Mouse (Mus musculus) embryonic facial prominence, embryonic 15.5 days (tissue): Measurements from ENCODE around the gene Fry. TPM values are rescaled to one million over a fixed set of nuclear protein-coding genes. Genes with fewer than 3 reads are reported as not detected.

ENCODE experiments used
- ATAC-seq: fragments of 200-750 bp; cut with Nextera tagmentation; 2 replicates; pipeline ENCODE4 v1.8.0; 2017; ENCODE audit warnings: low read depth, moderate TSS enrichment; ENCODE audit not compliant: insufficient number of reproducible peaks, low FRiP score, low TSS enrichment
- H3K27ac ChIP-seq: fragments of 300-500 bp; sonication (generic); replicated peaks from 2 replicates; pipeline ENCODE4 v1.5.1; 2015; ENCODE audit warnings: mild to moderate bottlenecking, inconsistent platforms
- H3K27me3 ChIP-seq: fragments of 300-500 bp; sonication (generic); 2 replicates; pipeline ENCODE4 v1.6.1; 2015; ENCODE audit warnings: inconsistent platforms
- H3K36me3 ChIP-seq: fragments of 300-500 bp; sonication (generic); 2 replicates; pipeline ENCODE4 v1.6.1; 2015; ENCODE audit warnings: mild to moderate bottlenecking, inconsistent platforms
- H3K4me1 ChIP-seq: fragments of 300-500 bp; sonication (generic); 2 replicates; pipeline ENCODE4 v1.6.1; 2015; ENCODE audit warnings: inconsistent platforms
- H3K4me2 ChIP-seq: fragments of 300-500 bp; sonication (generic); replicated peaks from 2 replicates; pipeline ENCODE4 v1.6.1; 2015; ENCODE audit warnings: mild to moderate bottlenecking, inconsistent platforms
- H3K4me3 ChIP-seq: fragments of 300-500 bp; sonication (generic); replicated peaks from 2 replicates; pipeline ENCODE4 v1.5.1; 2015; ENCODE audit warnings: mild to moderate bottlenecking, inconsistent platforms
- H3K9ac ChIP-seq: fragments of 300-500 bp; sonication (generic); 2 replicates; pipeline ENCODE4 v1.6.1; 2015; ENCODE audit warnings: inconsistent platforms
- H3K9me3 ChIP-seq: fragments of 300-500 bp; sonication (generic); replicated peaks from 2 replicates; pipeline ENCODE4 v1.6.1; 2016; ENCODE audit warnings: inconsistent platforms
- WGBS: fragments of 180-500 bp; shearing (Covaris S2); methylation state at CpG from one replicate; pipeline ENCODE4 v1.1.7; 2015; 5-methylcytosine and 5-hydroxymethylcytosine counted together
- polyA plus RNA-seq: library from polyadenylated mRNA; unstranded; fragments of >200 nt; fragmentation: Nextera tagmentation; extraction: Ambion mirVana; gene quantifications from 2 replicates; pipeline ENCODE4 v1.2.1, GENCODE M21; 2015

The Fry gene
- polyA plus RNA-seq, 1 experiment from 2014 or later, result 11.4 TPM

GRCm38 (mm10) chr5:150541302-150541701 is 422.9 kb downstream of the Fry start:
- Histone ChIP-seq H3K4me2 (no peak overlapping the region), H3K4me1 (no peaks in the 10 kb centered on the region), H3K27me3 (no peaks in the 10 kb centered on the region), H3K27ac (no peak overlapping the region), H3K9me3 (no peaks in the 10 kb centered on the region), H3K36me3 (peaks cover 36% of the 10 kb centered on the region), H3K9ac (no peak overlapping the region), H3K4me3 (no peak overlapping the region)
- ATAC-seq, result no peak
- 95% methylated on average over 1 of the region's 1 CpGs for WGBS

GRCm38 (mm10) chr5:150543184-150543583 is 424.7 kb downstream of the Fry start:
- no peaks in the 10 kb centered on the region for H3K4me1 ChIP-seq
- H3K9ac ChIP-seq, result no peak overlapping the region
- H3K4me2 ChIP-seq, result no peak overlapping the region
- no peak overlapping the region for H3K27ac ChIP-seq
- no peak for ATAC-seq
- WGBS, result 78% methylated on average over 2 of the region's 2 CpGs
- H3K27me3 ChIP-seq, result no peaks in the 10 kb centered on the region
- no peaks in the 10 kb centered on the region for H3K9me3 ChIP-seq
- no peak overlapping the region for H3K4me3 ChIP-seq
- H3K36me3 ChIP-seq, result peaks cover 20% of the 10 kb centered on the region

Other genes with a start within 250 kb of the Fry start
- gene Rxfp2, start 100.0 kb upstream of the Fry start, polyA plus RNA-seq, result 0.33 and 1.0 TPM in 2 replicates